Mouse (Mus musculus): Measurements from ENCODE around the gene Antxr1. TPM values are rescaled to one million over a fixed set of nuclear protein-coding genes. Genes with fewer than 3 reads are reported as not detected.

Antxr1 gene
- polyA plus RNA-seq, 1 experiment from 2014 or later, result 4.3 TPM

- WGBS, result 93% methylated on average over 11 of the region's 11 CpGs
- H3K9me3 ChIP-seq, result no peaks in the 10 kb centered on the region
These were observed 50.8 kb downstream of the Antxr1 start for GRCm38 (mm10) chr6:87284716-87285364.

GRCm38 (mm10) chr6:87282346-87282781, 53.3 kb downstream of the Antxr1 start:
- Histone ChIP-seq H3K27ac (0 out of 2 replicates have a peak overlapping the region, but pooled peaks have one; percentile 11), H3K4me1 (peaks cover 5% of the 10 kb centered on the region), H3K9ac (no peak overlapping the region), H3K4me2 (no peak overlapping the region), H3K27me3 (peaks cover 5% of the 10 kb centered on the region; the same call in 1 of the 2 replicates), H3K4me3 (replicated peaks) (no peak overlapping the region), H3K36me3 (replicated peaks) (peaks cover 8% of the 10 kb centered on the region), H3K9me3 (no peaks in the 10 kb centered on the region)
- ATAC-seq (ENCODE audit: low FRiP score), result no peak
- WGBS, result 69% methylated on average over 8 of the region's 8 CpGs

More at GRCm38 (mm10) chr6:87284716-87285364, 50.8 kb downstream of the Antxr1 start:
- Histone ChIP-seq H3K36me3 (replicated peaks) (peaks cover 8% of the 10 kb centered on the region), H3K4me1 (no peaks in the 10 kb centered on the region), H3K27me3 (no peaks in the 10 kb centered on the region), H3K27ac (no peak overlapping the region), H3K4me3 (replicated peaks) (no peak overlapping the region), H3K9ac (no peak overlapping the region), H3K4me2 (no peak overlapping the region)
- no peak for ATAC-seq (ENCODE audit: low FRiP score)

- H3K4me3 ChIP-seq (replicated peaks), result no peak overlapping the region
- H3K4me2 ChIP-seq, result no peak overlapping the region
- peaks cover 5% of the 10 kb centered on the region; the same call in 1 of the 2 replicates for H3K27me3 ChIP-seq
- ATAC-seq (ENCODE audit: low FRiP score), result no peak
- H3K9ac ChIP-seq, result no peak overlapping the region
- peaks cover 8% of the 10 kb centered on the region; the same call in 1 of the 2 replicates for H3K36me3 ChIP-seq (replicated peaks)
- no peak overlapping the region for H3K27ac ChIP-seq
- H3K4me1 ChIP-seq, result peaks cover 11% of the 10 kb centered on the region
- H3K9me3 ChIP-seq, result no peaks in the 10 kb centered on the region
- 88% methylated on average over 4 of the region's 4 CpGs for WGBS
These were observed 53.9 kb downstream of the Antxr1 start for GRCm38 (mm10) chr6:87281771-87282170.

- Histone ChIP-seq H3K27me3 (peaks cover 5% of the 10 kb centered on the region; the same call in 1 of the 2 replicates), H3K4me1 (peaks cover 11% of the 10 kb centered on the region), H3K4me2 (no peak overlapping the region), H3K36me3 (replicated peaks) (peaks cover 9% of the 10 kb centered on the region), H3K9me3 (peaks cover 3% of the 10 kb centered on the region; the same call in 1 of the 2 replicates), H3K4me3 (replicated peaks) (no peak overlapping the region), H3K27ac (no peak overlapping the region), H3K9ac (no peak overlapping the region)
- no peak for ATAC-seq (ENCODE audit: low FRiP score)
- WGBS, result 78% methylated on average over 5 of the region's 5 CpGs
These were observed 57.5 kb downstream of the Antxr1 start for GRCm38 (mm10) chr6:87278151-87278550.

GRCm38 (mm10) chr6:87277527-87277926, 58.1 kb downstream of the Antxr1 start:
- Histone ChIP-seq H3K4me2 (no peak overlapping the region), H3K4me3 (replicated peaks) (no peak overlapping the region), H3K27me3 (peaks cover 5% of the 10 kb centered on the region; the same call in 1 of the 2 replicates), H3K27ac (no peak overlapping the region), H3K36me3 (replicated peaks) (peaks cover 9% of the 10 kb centered on the region), H3K9ac (no peak overlapping the region), H3K9me3 (peaks cover 3% of the 10 kb centered on the region; the same call in 1 of the 2 replicates), H3K4me1 (peaks cover 11% of the 10 kb centered on the region)
- 32% methylated on average over 3 of the region's 3 CpGs for WGBS
- ATAC-seq (ENCODE audit: low FRiP score), result 0 out of 2 replicates have a peak, but pooled peaks have one; percentile 36

GRCm38 (mm10) chr6:87276941-87277340, 58.7 kb downstream of the Antxr1 start:
- peaks cover 5% of the 10 kb centered on the region; the same call in 1 of the 2 replicates for H3K27me3 ChIP-seq
- H3K9ac ChIP-seq, result no peak overlapping the region
- H3K4me2 ChIP-seq, result no peak overlapping the region
- no peak overlapping the region for H3K27ac ChIP-seq
- peaks cover 3% of the 10 kb centered on the region; the same call in 1 of the 2 replicates for H3K9me3 ChIP-seq
- ATAC-seq (ENCODE audit: low FRiP score), result no peak
- 87% methylated on average over 7 of the region's 7 CpGs for whole genome bisulfite sequencing
- peaks cover 9% of the 10 kb centered on the region for H3K36me3 ChIP-seq (replicated peaks)
- no peak overlapping the region for H3K4me3 ChIP-seq (replicated peaks)
- H3K4me1 ChIP-seq, result peaks cover 11% of the 10 kb centered on the region

- H3K27me3 ChIP-seq, result peaks cover 5% of the 10 kb centered on the region; the same call in 1 of the 2 replicates
- no peak overlapping the region for H3K4me3 ChIP-seq (replicated peaks)
- H3K9me3 ChIP-seq, result peaks cover 3% of the 10 kb centered on the region; the same call in 1 of the 2 replicates
- H3K4me2 ChIP-seq, result no peak overlapping the region
- H3K9ac ChIP-seq, result no peak overlapping the region
- H3K4me1 ChIP-seq, result peaks cover 18% of the 10 kb centered on the region
- 92% methylated on average over 5 of the region's 5 CpGs for WGBS
- H3K36me3 ChIP-seq (replicated peaks), result peaks cover 9% of the 10 kb centered on the region
- H3K27ac ChIP-seq, result no peak overlapping the region
- ATAC-seq (ENCODE audit: low FRiP score), result no peak
These were observed 60.8 kb downstream of the Antxr1 start for GRCm38 (mm10) chr6:87274779-87275178.

GRCm38 (mm10) chr6:87273791-87274190, 61.8 kb downstream of the Antxr1 start:
- Histone ChIP-seq H3K36me3 (replicated peaks) (peaks cover 9% of the 10 kb centered on the region), H3K4me1 (peaks cover 18% of the 10 kb centered on the region), H3K9ac (no peak overlapping the region), H3K4me2 (no peak overlapping the region), H3K9me3 (peaks cover 3% of the 10 kb centered on the region; the same call in 1 of the 2 replicates), H3K4me3 (replicated peaks) (no peak overlapping the region), H3K27me3 (no peaks in the 10 kb centered on the region), H3K27ac (no peak overlapping the region)
- no peak for ATAC-seq (ENCODE audit: low FRiP score)
- 87% methylated on average over 3 of the region's 3 CpGs for WGBS

GRCm38 (mm10) chr6:87273141-87273540, 62.5 kb downstream of the Antxr1 start:
- H3K9ac ChIP-seq, result no peak overlapping the region

GRCm38 (mm10) chr6:87272202-87272601, 63.4 kb downstream of the Antxr1 start:
- Histone ChIP-seq H3K4me3 (replicated peaks) (no peak overlapping the region), H3K9ac (no peak overlapping the region), H3K9me3 (peaks cover 3% of the 10 kb centered on the region; the same call in 1 of the 2 replicates), H3K4me2 (no peak overlapping the region), H3K4me1 (peaks cover 11% of the 10 kb centered on the region), H3K27ac (no peak overlapping the region), H3K36me3 (replicated peaks) (peaks cover 12% of the 10 kb centered on the region), H3K27me3 (no peaks in the 10 kb centered on the region)
- ATAC-seq (ENCODE audit: low FRiP score), result no peak
- WGBS, result 82% methylated on average over 2 of the region's 2 CpGs

More at GRCm38 (mm10) chr6:87273141-87273540, 62.5 kb downstream of the Antxr1 start:
- H3K4me1 ChIP-seq, result peaks cover 18% of the 10 kb centered on the region
- H3K27ac ChIP-seq, result no peak overlapping the region
- H3K27me3 ChIP-seq, result no peaks in the 10 kb centered on the region
- peaks cover 3% of the 10 kb centered on the region; the same call in 1 of the 2 replicates for H3K9me3 ChIP-seq
- WGBS, result 90% methylated on average over 4 of the region's 4 CpGs
- no peak overlapping the region for H3K4me2 ChIP-seq
- no peak overlapping the region for H3K4me3 ChIP-seq (replicated peaks)
- no peak for ATAC-seq (ENCODE audit: low FRiP score)
- peaks cover 11% of the 10 kb centered on the region for H3K36me3 ChIP-seq (replicated peaks)

GRCm38 (mm10) chr6:87270452-87270851, 65.2 kb downstream of the Antxr1 start:
- Histone ChIP-seq H3K4me2 (no peak overlapping the region), H3K4me3 (replicated peaks) (no peak overlapping the region), H3K4me1 (peaks cover 7% of the 10 kb centered on the region), H3K9me3 (peaks cover 3% of the 10 kb centered on the region; the same call in 1 of the 2 replicates), H3K9ac (no peak overlapping the region), H3K27ac (no peak overlapping the region), H3K36me3 (replicated peaks) (peaks cover 12% of the 10 kb centered on the region), H3K27me3 (no peaks in the 10 kb centered on the region)
- ATAC-seq (ENCODE audit: low FRiP score), result no peak
- WGBS, result 51% methylated on average over 7 of the region's 7 CpGs

GRCm38 (mm10) chr6:87269950-87270349, 65.7 kb downstream of the Antxr1 start:
- no peak for ATAC-seq (ENCODE audit: low FRiP score)
- Histone ChIP-seq H3K4me1 (peaks cover 7% of the 10 kb centered on the region), H3K36me3 (replicated peaks) (peaks cover 11% of the 10 kb centered on the region), H3K27ac (no peak overlapping the region), H3K9me3 (peaks cover 3% of the 10 kb centered on the region; the same call in 1 of the 2 replicates), H3K27me3 (no peaks in the 10 kb centered on the region), H3K4me3 (replicated peaks) (no peak overlapping the region), H3K4me2 (no peak overlapping the region), H3K9ac (no peak overlapping the region)
- 84% methylated on average over 7 of the region's 7 CpGs for WGBS
